Mouse (Mus musculus): ENCODE results near the gene Gtf2f2.

GRCm38 (mm10) chr14:75904972-75905371 is 105.7 kb downstream of the Gtf2f2 start:
- TF ChIP-seq CTCF (IDR thresholded peaks at IDR 0.05; ENCODE audit: extremely low read depth, insufficient read depth, low read length) (no peak), POLR2A (IDR thresholded peaks at IDR 0.05; ENCODE audit: extremely low read depth, insufficient read depth, low read length) (no peak)
